Mouse (Mus musculus): ENCODE results near the gene 4833427G06Rik.

The 4833427G06Rik gene

DNA sequence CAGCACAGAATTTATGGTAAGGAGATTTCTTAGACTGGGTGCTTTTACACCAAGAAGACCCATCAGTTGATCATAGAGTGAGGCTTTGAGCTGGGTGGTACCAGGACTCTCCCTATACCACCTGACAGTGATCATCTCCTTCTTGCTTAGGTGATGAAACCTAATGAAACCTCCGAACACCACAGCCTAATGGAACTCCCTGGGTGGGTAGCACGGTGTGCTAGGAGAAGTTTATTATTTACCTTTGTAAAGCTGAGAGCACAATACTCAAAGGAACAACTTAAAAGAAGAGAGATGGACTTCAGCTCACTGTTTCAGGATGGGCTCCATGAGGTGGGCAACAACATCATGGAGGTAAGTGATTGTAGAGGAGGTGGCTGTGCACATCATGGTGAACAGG lies 41.3 kb downstream of the 4833427G06Rik start, which contains the start of gene Btg4:
TSS of gene Btg4 (plus strand) at position 301 of the 400 bp plus-strand sequence.
- no peak for DNase-seq

DNA sequence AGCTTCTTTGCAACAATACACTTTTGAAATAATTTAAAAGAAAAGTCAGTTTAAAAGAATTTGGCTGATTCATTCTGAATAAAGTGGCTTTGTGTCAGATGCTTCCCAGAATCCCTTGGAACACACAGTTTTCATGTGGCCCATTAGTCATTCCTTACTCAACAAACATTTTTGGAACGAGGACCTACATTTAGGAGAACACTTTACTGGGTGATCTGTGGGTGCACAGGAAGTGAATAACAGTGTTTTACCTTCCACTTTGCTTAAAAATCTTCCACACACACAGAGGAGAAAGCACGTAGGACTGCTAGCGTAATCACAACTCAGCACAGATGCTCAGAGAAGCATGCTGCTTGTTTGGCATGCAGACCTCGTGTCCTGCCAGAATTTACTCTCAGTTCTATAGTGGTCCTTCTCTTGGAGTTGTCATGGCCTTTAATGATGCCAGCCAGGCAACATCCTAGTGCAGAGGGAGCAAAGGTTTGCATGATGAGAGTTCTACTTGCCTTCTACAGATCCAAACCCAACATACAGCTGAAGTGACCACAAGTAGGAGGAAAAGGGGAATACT lies 42.8 kb downstream of the 4833427G06Rik start:
- DNase-seq: no peak

DNA sequence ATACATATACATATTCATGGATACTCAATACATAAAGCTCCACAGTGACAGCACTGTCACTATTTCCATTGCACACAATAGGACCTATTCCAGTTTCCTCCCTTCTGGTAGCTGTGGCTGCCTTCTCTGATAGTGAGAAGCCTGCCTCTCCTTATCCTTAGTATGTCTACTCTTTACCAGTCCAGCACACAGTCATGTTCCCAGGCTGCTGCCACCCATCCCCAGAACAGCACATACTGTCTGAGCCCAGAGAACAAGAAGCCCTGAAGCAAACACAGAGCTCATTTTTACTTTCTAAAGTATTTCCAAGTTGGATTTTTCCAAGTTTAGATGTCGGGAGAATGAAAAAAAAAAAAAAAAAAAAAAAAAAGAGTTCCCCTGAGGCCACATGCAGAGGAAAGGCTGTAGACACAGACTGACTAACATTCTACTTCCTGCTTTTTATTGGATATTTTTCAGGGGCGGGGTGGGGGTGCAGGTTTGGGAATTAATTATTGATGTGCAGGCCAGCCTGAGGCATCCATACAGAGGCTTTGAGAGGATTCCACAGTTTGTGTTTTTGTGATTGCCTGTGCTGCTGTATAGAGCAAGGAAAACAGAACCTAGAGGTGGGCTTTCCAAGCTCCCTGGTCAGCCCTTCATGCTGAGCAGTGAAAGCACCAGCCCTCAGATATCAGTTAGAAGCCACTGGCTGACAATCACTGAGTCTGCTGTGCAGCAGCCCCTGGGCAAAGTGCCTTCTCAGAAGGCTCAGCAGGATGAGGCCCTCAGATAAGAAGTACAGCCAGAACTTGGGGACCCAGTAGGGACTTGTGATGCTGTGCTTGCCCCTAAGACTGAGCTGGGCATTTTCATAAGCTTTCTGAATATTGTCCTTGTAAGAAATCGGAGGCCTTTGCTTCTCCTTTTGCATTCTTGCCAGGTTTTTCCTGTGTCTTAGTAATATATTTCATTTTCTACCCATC lies 45.2 kb downstream of the 4833427G06Rik start:
- peak; percentile 9 for DNase-seq

DNA sequence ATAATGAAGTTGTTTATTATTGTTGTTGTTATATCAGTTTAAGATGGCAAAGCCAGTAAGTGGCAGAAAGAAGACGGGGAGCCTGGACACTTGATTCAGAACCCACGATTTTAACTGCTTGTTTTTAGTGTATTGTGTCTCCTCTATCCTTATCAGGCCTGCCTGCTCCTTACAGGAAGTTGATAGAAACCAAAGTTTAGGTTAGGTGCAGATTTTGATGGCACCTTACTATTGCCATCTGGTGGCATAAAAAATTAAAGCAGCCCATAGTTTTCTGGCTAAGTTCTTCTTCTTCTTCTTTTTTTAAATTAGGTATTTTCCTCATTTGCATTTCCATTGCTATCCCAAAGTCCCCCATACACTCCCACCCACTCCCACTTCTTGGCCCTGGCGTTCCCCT lies 49.7 kb downstream of the 4833427G06Rik start:
- no peak for DNase-seq

DNA sequence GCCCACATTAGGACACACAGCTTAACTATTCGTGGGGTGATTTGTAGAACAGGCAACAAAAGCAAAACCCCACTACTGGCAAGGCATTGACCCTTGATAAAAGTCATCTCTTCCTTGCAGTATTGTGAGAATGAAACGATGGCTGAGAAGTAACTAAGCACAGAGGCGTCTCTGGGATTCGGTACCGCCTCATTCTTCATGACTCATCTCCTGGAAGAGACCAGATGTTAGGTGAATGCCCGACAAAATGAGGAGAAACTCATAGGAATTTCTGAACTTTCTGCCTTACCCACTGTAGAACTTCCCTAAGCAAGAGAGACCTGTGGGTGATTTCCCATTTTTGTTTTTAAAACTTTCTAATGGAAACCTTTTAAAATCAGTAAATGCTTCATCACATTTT lies 59.7 kb downstream of the 4833427G06Rik start:
- DNase-seq: no peak

DNA sequence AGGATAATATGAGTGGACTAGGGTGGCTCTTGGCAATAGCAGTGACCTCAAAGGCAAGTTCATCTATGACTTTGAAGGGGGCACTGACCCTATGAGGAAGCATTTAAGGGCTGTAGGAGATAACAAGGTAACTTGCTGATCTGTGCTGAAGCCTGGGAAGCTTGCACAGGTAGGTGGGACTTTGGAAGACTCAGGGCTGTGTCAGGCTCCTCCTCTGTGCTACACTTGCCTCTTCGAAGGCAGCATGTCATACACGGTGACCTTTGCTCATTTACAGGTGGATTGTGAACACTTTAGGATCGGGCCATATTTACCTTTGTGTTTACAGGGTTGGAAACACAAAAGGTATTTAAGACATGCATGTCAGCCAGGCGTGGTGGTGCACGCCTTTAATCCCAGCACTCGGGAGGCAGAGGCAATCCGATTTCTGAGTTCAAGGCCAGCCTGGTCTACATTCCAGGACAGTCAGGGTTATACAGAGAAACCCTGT lies 60.3 kb downstream of the 4833427G06Rik start:
- no peak for DNase-seq

DNA sequence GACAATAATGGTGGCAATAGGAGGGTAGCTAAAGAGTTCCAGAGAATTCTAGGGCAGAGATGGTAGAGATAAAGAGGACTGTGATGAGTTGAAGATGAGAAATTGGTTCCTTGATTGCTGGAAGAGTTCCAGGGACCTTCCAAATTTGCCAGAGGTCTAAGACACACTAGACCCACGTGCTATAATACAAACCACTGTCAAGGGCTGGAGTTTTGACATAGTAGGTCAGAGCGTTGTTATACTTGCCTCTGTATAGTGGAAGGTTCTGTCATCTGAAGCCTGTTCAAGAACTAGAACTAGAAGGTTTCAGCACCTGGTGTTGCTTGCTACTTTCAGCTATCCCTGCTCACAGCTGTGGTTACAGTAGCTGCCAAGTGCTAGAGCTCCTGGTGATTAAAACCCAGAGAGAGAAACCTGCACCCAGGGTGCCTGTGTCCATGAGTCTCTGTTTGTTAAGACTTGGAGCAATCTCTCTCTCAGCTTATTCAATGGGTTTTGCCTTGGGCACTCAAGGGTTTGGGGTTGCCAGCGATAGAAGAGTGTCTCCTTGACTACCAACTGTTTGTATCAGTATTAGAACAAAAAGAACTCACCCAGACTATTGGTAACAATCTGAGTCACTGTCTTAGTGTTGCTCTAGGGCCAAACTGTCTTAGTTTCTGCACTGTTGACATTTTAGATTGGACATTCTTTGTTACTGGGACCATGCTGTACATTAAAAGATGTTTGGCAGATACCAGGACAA lies 68.9 kb downstream of the 4833427G06Rik start:
- no peak for DNase-seq

DNA sequence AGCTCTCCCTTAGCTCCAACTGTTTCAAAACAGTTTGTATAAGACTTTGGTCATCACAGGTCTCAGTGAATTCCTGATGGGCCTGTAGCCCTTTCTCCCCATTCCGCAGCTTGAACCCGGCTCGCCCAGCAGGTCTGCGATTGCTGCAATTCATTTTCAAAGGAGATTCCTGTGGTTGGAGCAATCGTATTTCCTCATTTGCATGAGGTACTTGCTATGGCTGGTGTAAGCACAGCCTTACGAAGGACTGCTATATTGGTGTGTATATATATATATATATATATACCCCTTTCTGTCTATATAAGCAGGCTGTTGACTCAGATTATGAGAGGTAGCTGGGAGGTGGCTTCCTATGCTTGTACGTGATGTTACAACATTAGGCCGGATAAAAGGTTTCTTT lies 69.6 kb downstream of the 4833427G06Rik start:
- no peak for DNase-seq

DNA sequence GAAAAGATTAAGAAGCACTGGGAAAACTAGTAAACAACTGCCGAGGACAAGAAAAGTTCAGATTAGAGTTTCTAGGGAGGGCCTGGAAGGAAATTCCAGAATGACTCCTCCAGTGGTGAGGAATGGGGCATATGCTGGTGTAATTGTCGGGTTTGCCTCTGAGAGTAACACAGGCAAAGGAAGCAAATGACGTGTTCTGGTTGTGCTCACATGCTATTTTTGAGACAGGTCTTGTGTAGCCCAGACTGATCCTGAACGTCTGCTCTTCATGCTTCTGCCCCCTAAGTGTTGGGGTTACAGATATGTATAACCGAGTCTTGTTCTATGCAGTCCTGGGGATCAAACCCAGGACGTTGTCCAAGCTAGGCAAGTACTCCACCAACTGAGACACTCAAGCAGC lies 70.3 kb downstream of the 4833427G06Rik start:
- no peak for DNase-seq
